Mouse (Mus musculus): Measurements from ENCODE around the gene Arhgef38. TPM values are rescaled to one million over a fixed set of nuclear protein-coding genes. Genes with fewer than 3 reads are reported as not detected.

Arhgef38 gene
- polyA plus RNA-seq, 1 experiment from 2014 or later: 0.01 TPM

- no peak for TF ChIP-seq CTCF (IDR thresholded peaks at IDR 0.05)
- peaks cover 12% of the 10 kb centered on the region for H3K27me3 ChIP-seq
- ChIA-PET POLR2A (interaction anchor here (1.0 kb wide), 1 partner anchor 52 kb away, joined by 3 read pairs; no protein-coding TSS in a partner anchor), CTCF (interaction anchor here (1.1 to 2.5 kb wide), 4 partner anchors 8 to 48 kb away, joined by 3 to 9 read pairs (median 3); no protein-coding TSS in a partner anchor)
- DNase-seq (ENCODE audit: low read depth, low spot score) (no peak), ATAC-seq (peak; percentile 51)
- in situ Hi-C loops (cut with MboI; ENCODE audit: low pct_unique_long_range_greater_than_20kb): no loop called here
These were observed 69.6 kb downstream of the Arhgef38 start for GRCm38 (mm10) chr3:133165130-133165529.

GRCm38 (mm10) chr3:133163913-133164406, 70.8 kb downstream of the Arhgef38 start:
- no peak for TF ChIP-seq CTCF (IDR thresholded peaks at IDR 0.05)
- DNase-seq (ENCODE audit: low read depth, low spot score) (no peak), ATAC-seq (no peak)
- in situ Hi-C loops (cut with MboI; ENCODE audit: low pct_unique_long_range_greater_than_20kb): no loop called here
- CTCF ChIA-PET: interaction anchor here (0.9 to 2.5 kb wide), 3 partner anchors 12 to 22 kb away, joined by 3 to 9 read pairs (median 6); no protein-coding TSS in a partner anchor
- peaks cover 16% of the 10 kb centered on the region for H3K27me3 ChIP-seq
- POLR2A ChIA-PET: no interaction called here

- ATAC-seq: no peak
- no peak for DNase-seq (ENCODE audit: low read depth, low spot score)
- ChIA-PET POLR2A (no interaction called here), CTCF (no interaction called here)
- peaks cover 16% of the 10 kb centered on the region for H3K27me3 ChIP-seq
- TF ChIP-seq CTCF (IDR thresholded peaks at IDR 0.05): no peak
- in situ Hi-C loops (cut with MboI; ENCODE audit: low pct_unique_long_range_greater_than_20kb): no loop called here
These were observed 71.6 kb downstream of the Arhgef38 start for GRCm38 (mm10) chr3:133163174-133163573.

GRCm38 (mm10) chr3:133161407-133161806, 73.3 kb downstream of the Arhgef38 start:
- POLR2A ChIA-PET: no interaction called here
- TF ChIP-seq CTCF (IDR thresholded peaks at IDR 0.05): no peak
- CTCF ChIA-PET: interaction anchor here (1.8 kb wide), 1 partner anchor 9 kb away, joined by 4 read pairs; no protein-coding TSS in a partner anchor
- ATAC-seq (no peak), DNase-seq (ENCODE audit: low read depth, low spot score) (no peak)
- in situ Hi-C loops (cut with MboI; ENCODE audit: low pct_unique_long_range_greater_than_20kb): no loop called here
- peaks cover 16% of the 10 kb centered on the region for H3K27me3 ChIP-seq

GRCm38 (mm10) chr3:133158260-133158659, 76.5 kb downstream of the Arhgef38 start:
- CTCF ChIA-PET: interaction anchor here (1.5 to 2.4 kb wide), 3 partner anchors 13 to 113 kb away, joined by 3 to 7 read pairs (median 5); no protein-coding TSS in a partner anchor
- no peak for ATAC-seq
- in situ Hi-C loops (cut with MboI; ENCODE audit: low pct_unique_long_range_greater_than_20kb): no loop called here
- H3K27me3 ChIP-seq: peaks cover 16% of the 10 kb centered on the region
- DNase-seq (ENCODE audit: low read depth, low spot score): no peak
- TF ChIP-seq CTCF (IDR thresholded peaks at IDR 0.05): no peak
- POLR2A ChIA-PET: no interaction called here

- DNase-seq (ENCODE audit: low read depth, low spot score): no peak
- in situ Hi-C loops (cut with MboI; ENCODE audit: low pct_unique_long_range_greater_than_20kb): no loop called here
- peaks cover 12% of the 10 kb centered on the region for H3K27me3 ChIP-seq
- ChIA-PET POLR2A (no interaction called here), CTCF (no interaction called here)
- ATAC-seq: no peak
- no peak for TF ChIP-seq CTCF (IDR thresholded peaks at IDR 0.05)
These were observed 80.1 kb downstream of the Arhgef38 start for GRCm38 (mm10) chr3:133154683-133155082.

- ATAC-seq: no peak
- POLR2A ChIA-PET: no interaction called here
- peaks cover 9% of the 10 kb centered on the region for H3K27me3 ChIP-seq
- no peak for TF ChIP-seq CTCF (IDR thresholded peaks at IDR 0.05)
- CTCF ChIA-PET: interaction anchor here (2.3 kb wide), 1 partner anchor 26 kb away, joined by 6 read pairs; no protein-coding TSS in a partner anchor
- in situ Hi-C loops (cut with MboI; ENCODE audit: low pct_unique_long_range_greater_than_20kb): no loop called here
- no peak for DNase-seq (ENCODE audit: low read depth, low spot score)
These were observed 81.1 kb downstream of the Arhgef38 start for GRCm38 (mm10) chr3:133153629-133154028.

- peaks cover 9% of the 10 kb centered on the region for H3K27me3 ChIP-seq
- in situ Hi-C loops (cut with MboI; ENCODE audit: low pct_unique_long_range_greater_than_20kb): no loop called here
- no peak for TF ChIP-seq CTCF (IDR thresholded peaks at IDR 0.05)
- ChIA-PET POLR2A (no interaction called here), CTCF (interaction anchor here (1.9 to 2.3 kb wide), 2 partner anchors 11 to 27 kb away, joined by 6 read pairs; no protein-coding TSS in a partner anchor)
- DNase-seq (ENCODE audit: low read depth, low spot score) (no peak), ATAC-seq (no peak)
These were observed 81.9 kb downstream of the Arhgef38 start for GRCm38 (mm10) chr3:133152831-133153230.

- peaks cover 11% of the 10 kb centered on the region for H3K27me3 ChIP-seq
- TF ChIP-seq CTCF (IDR thresholded peaks at IDR 0.05): no peak
- in situ Hi-C loops (cut with MboI; ENCODE audit: low pct_unique_long_range_greater_than_20kb): no loop called here
- DNase-seq (ENCODE audit: low read depth, low spot score) (no peak), ATAC-seq (no peak)
- POLR2A ChIA-PET: no interaction called here
- CTCF ChIA-PET: interaction anchor here (1.9 kb wide), 1 partner anchor 13 kb away, joined by 6 read pairs; no protein-coding TSS in a partner anchor
These were observed 83.1 kb downstream of the Arhgef38 start for GRCm38 (mm10) chr3:133151629-133152028.

- H3K27me3 ChIP-seq: peaks cover 14% of the 10 kb centered on the region
- POLR2A ChIA-PET: no interaction called here
- in situ Hi-C loops (cut with MboI; ENCODE audit: low pct_unique_long_range_greater_than_20kb): no loop called here
- no peak for TF ChIP-seq CTCF (IDR thresholded peaks at IDR 0.05)
- CTCF ChIA-PET: interaction anchor here (2.9 kb wide), 1 partner anchor 13 kb away, joined by 7 read pairs; no protein-coding TSS in a partner anchor
- DNase-seq (ENCODE audit: low read depth, low spot score): no peak
- no peak for ATAC-seq
These were observed 90.1 kb downstream of the Arhgef38 start for GRCm38 (mm10) chr3:133144511-133145147.

- POLR2A ChIA-PET: no interaction called here
- no peak for ATAC-seq
- TF ChIP-seq CTCF (IDR thresholded peaks at IDR 0.05): no peak
These were observed 92.9 kb downstream of the Arhgef38 start for GRCm38 (mm10) chr3:133141877-133142276.

More at GRCm38 (mm10) chr3:133141877-133142276, 92.9 kb downstream of the Arhgef38 start:
- DNase-seq (ENCODE audit: low read depth, low spot score): no peak
- peaks cover 18% of the 10 kb centered on the region for H3K27me3 ChIP-seq
- CTCF ChIA-PET: interaction anchor here (1.0 to 2.3 kb wide), 3 partner anchors 15 to 27 kb away, joined by 3 to 5 read pairs (median 3); no protein-coding TSS in a partner anchor
- in situ Hi-C loops (cut with MboI; ENCODE audit: low pct_unique_long_range_greater_than_20kb): no loop called here
